Mouse (Mus musculus) cerebellum, adult 9-10 months (tissue): ENCODE measurements around the gene Smug1.

Experiments used
- DNase-seq: peaks from one replicate; pipeline ENCODE4 v3.0.0; 2022

Gene Smug1

GRCm38 (mm10) chr15:103176874-103177421 lies 10.1 kb upstream of the Smug1 start:
- peak; percentile 93 for DNase-seq

- no peak for DNase-seq
Measured at GRCm38 (mm10) chr15:103173251-103173650, 6.4 kb upstream of the Smug1 start.

GRCm38 (mm10) chr15:103172537-103172936 lies 5.6 kb upstream of the Smug1 start:
- no peak for DNase-seq

- DNase-seq: no peak
Measured at GRCm38 (mm10) chr15:103171276-103171675, 4.4 kb upstream of the Smug1 start.

GRCm38 (mm10) chr15:103170316-103170679 lies 3.4 kb upstream of the Smug1 start:
- no peak for DNase-seq

- no peak for DNase-seq
Measured at GRCm38 (mm10) chr15:103169612-103170315, 2.9 kb upstream of the Smug1 start.

GRCm38 (mm10) chr15:103168801-103169611 lies 2.1 kb upstream of the Smug1 start:
- no peak for DNase-seq

- no peak for DNase-seq
Measured at GRCm38 (mm10) chr15:103167786-103168185, 894 bp upstream of the Smug1 start.

- DNase-seq: no peak
Measured at GRCm38 (mm10) chr15:103165924-103166323, 968 bp downstream of the Smug1 start.

GRCm38 (mm10) chr15:103165379-103165778 lies 1.5 kb downstream of the Smug1 start:
- DNase-seq: peak; percentile 92

- peak; percentile 95 for DNase-seq
Measured at GRCm38 (mm10) chr15:103163182-103163919, 3.5 kb downstream of the Smug1 start.

GRCm38 (mm10) chr15:103157585-103157984 lies 9.3 kb downstream of the Smug1 start:
- DNase-seq: no peak

GRCm38 (mm10) chr15:103156890-103157289 lies 10.0 kb downstream of the Smug1 start:
- DNase-seq: no peak

- DNase-seq: no peak
Measured at GRCm38 (mm10) chr15:103155366-103156321, 11.2 kb downstream of the Smug1 start.

- no peak for DNase-seq
Measured at GRCm38 (mm10) chr15:103152890-103153610, 13.8 kb downstream of the Smug1 start.

GRCm38 (mm10) chr15:103152371-103152770 lies 14.5 kb downstream of the Smug1 start:
- no peak for DNase-seq

GRCm38 (mm10) chr15:103147779-103148178 lies 19.1 kb downstream of the Smug1 start:
- peak; percentile 13 for DNase-seq

- DNase-seq: peak; percentile 16
Measured at GRCm38 (mm10) chr15:103147422-103147690, 19.5 kb downstream of the Smug1 start.

GRCm38 (mm10) chr15:103146627-103147421 lies 20.1 kb downstream of the Smug1 start:
- DNase-seq: peak; percentile 23

GRCm38 (mm10) chr15:103145635-103146299 lies 21.1 kb downstream of the Smug1 start:
- no peak for DNase-seq
